Mouse (Mus musculus) stomach, postnatal 0 days (tissue): ENCODE measurements around the gene Ap1g1. TPM values are rescaled to one million over a fixed set of nuclear protein-coding genes. Genes with fewer than 3 reads are reported as not detected.
A peak's percentile ranks its signal among the peaks of the same experiment; 100 is the strongest.

Experiments used
- ATAC-seq: fragments of 200-750 bp; cut with Nextera tagmentation; 2 replicates; pipeline ENCODE4 v1.8.0; 2017; ENCODE audit not compliant: low FRiP score, low TSS enrichment
- DNase-seq: peaks from one replicate; pipeline ENCODE4 v3.0.0-alpha.2; 2016; ENCODE audit warnings: low spot score
- H3K27ac ChIP-seq: fragments of 300-500 bp; sonication (generic); replicated peaks from 2 replicates; pipeline ENCODE4 v1.5.1; 2014; ENCODE audit warnings: mild to moderate bottlenecking, control low read depth
- H3K27me3 ChIP-seq: fragments of 300-500 bp; sonication (generic); 2 replicates; pipeline ENCODE4 v1.6.1; 2014; ENCODE audit warnings: low read length; ENCODE audit not compliant: control insufficient read depth, insufficient read depth
- H3K36me3 ChIP-seq: fragments of 300-500 bp; sonication (generic); 2 replicates; pipeline ENCODE4 v1.6.1; 2014; ENCODE audit warnings: low read length, mixed read lengths; ENCODE audit not compliant: control insufficient read depth, insufficient read depth
- H3K4me1 ChIP-seq: fragments of 300-500 bp; sonication (generic); replicated peaks from 2 replicates; pipeline ENCODE4 v1.6.1; 2014; ENCODE audit warnings: antibody characterized with exemption; ENCODE audit not compliant: control insufficient read depth, insufficient read depth
- H3K4me2 ChIP-seq: fragments of 300-500 bp; sonication (generic); replicated peaks from 2 replicates; pipeline ENCODE4 v1.6.1; 2014; ENCODE audit warnings: low read depth, mild to moderate bottlenecking, control low read depth, moderate library complexity
- H3K4me3 ChIP-seq: fragments of 300-500 bp; sonication (generic); 2 replicates; pipeline ENCODE4 v1.5.1; 2014; ENCODE audit warnings: low read depth, low read length, control low read depth
- H3K9ac ChIP-seq: fragments of 300-500 bp; sonication (generic); 2 replicates; pipeline ENCODE4 v1.6.1; 2014; ENCODE audit warnings: mild to moderate bottlenecking, low read length, control low read depth, mixed read lengths
- H3K9me3 ChIP-seq: fragments of 300-500 bp; sonication (generic); 2 replicates; pipeline ENCODE4 v1.6.1; 2016; ENCODE audit warnings: low read length; ENCODE audit not compliant: control insufficient read depth
- CTCF ChIP-seq: IDR thresholded peaks from 2 replicates; pipeline ENCODE4 v1.5.1; 2016; ENCODE audit warnings: antibody characterized with exemption, low read depth, mild to moderate bottlenecking, moderate library complexity
- EP300 ChIP-seq: optimal IDR thresholded peaks from 2 replicates; pipeline ENCODE3; 2016; ENCODE audit warnings: antibody characterized with exemption
- WGBS: fragments of 180-500 bp; shearing (Covaris S2); extraction: QIAGEN DNeasy Blood & Tissue Kit; methylation state at CpG from one replicate; pipeline ENCODE4 v1.1.7; 2014; 5-methylcytosine and 5-hydroxymethylcytosine counted together
- polyA plus RNA-seq: library from polyadenylated mRNA; unstranded; fragments of >200 nt; fragmentation: Nextera tagmentation; extraction: Ambion mirVana; gene quantifications from 2 replicates; pipeline ENCODE4 v1.2.1, GENCODE M21; 2015

Ap1g1 gene
- polyA plus RNA-seq, 1 experiment from 2014 or later: 20.2 TPM

GRCm38 (mm10) chr8:109807401-109808119 is 29.2 kb downstream of the Ap1g1 start:
- DNase-seq: no peak
- no peak overlapping the region for H3K4me2 ChIP-seq

GRCm38 (mm10) chr8:109808120-109808447 is 29.7 kb downstream of the Ap1g1 start:
- Histone ChIP-seq H3K4me1 (no peaks in the 10 kb centered on the region; the same call in 1 of the 2 replicates), H3K36me3 (0 out of 2 replicates have a peak, but pooled peaks cover 3% of the 10 kb centered on the region), H3K9me3 (no peaks in the 10 kb centered on the region), H3K4me2 (no peak overlapping the region), H3K4me3 (no peak overlapping the region), H3K27ac (no peak overlapping the region), H3K9ac (no peak overlapping the region), H3K27me3 (no peaks in the 10 kb centered on the region)
- TF ChIP-seq EP300 (no peak), CTCF (peak; percentile 51)
- DNase-seq (no peak), ATAC-seq (no peak)

More at GRCm38 (mm10) chr8:109807401-109808119, 29.2 kb downstream of the Ap1g1 start:
- Histone ChIP-seq H3K27me3 (no peaks in the 10 kb centered on the region), H3K9ac (no peak overlapping the region), H3K27ac (no peak overlapping the region), H3K4me3 (no peak overlapping the region), H3K9me3 (no peaks in the 10 kb centered on the region), H3K36me3 (0 out of 2 replicates have a peak, but pooled peaks cover 6% of the 10 kb centered on the region), H3K4me1 (no peaks in the 10 kb centered on the region; the same call in 1 of the 2 replicates)
- 77% methylated on average over 7 of the region's 7 CpGs for WGBS
- ATAC-seq: no peak
- no peak for TF ChIP-seq CTCF
- no peak for TF ChIP-seq EP300

GRCm38 (mm10) chr8:109810434-109810833 is 32.1 kb downstream of the Ap1g1 start:
- ATAC-seq (no peak), DNase-seq (no peak)
- no peaks in the 10 kb centered on the region for H3K9me3 ChIP-seq
- no peak overlapping the region for H3K4me2 ChIP-seq
- H3K27ac ChIP-seq: no peak overlapping the region
- 61% methylated on average over 3 of the region's 3 CpGs for WGBS
- H3K27me3 ChIP-seq: no peaks in the 10 kb centered on the region
- no peaks in the 10 kb centered on the region for H3K36me3 ChIP-seq
- H3K4me3 ChIP-seq: no peak overlapping the region
- H3K9ac ChIP-seq: no peak overlapping the region
- no peaks in the 10 kb centered on the region; the same call in 1 of the 2 replicates for H3K4me1 ChIP-seq
- TF ChIP-seq CTCF (no peak), EP300 (no peak)

GRCm38 (mm10) chr8:109815268-109815667 is 36.9 kb downstream of the Ap1g1 start:
- Histone ChIP-seq H3K4me2 (no peak overlapping the region), H3K27me3 (no peaks in the 10 kb centered on the region), H3K36me3 (no peaks in the 10 kb centered on the region), H3K4me3 (no peak overlapping the region), H3K9me3 (no peaks in the 10 kb centered on the region), H3K4me1 (no peaks in the 10 kb centered on the region; the same call in 1 of the 2 replicates), H3K9ac (no peak overlapping the region), H3K27ac (no peak overlapping the region)
- TF ChIP-seq EP300: no peak
- TF ChIP-seq CTCF: no peak
- ATAC-seq (no peak), DNase-seq (no peak)
- 88% methylated on average over 2 of the region's 2 CpGs for WGBS

- Histone ChIP-seq H3K27ac (peak overlapping the region; percentile 13; the same call in 1 of the 2 replicates), H3K4me2 (no peak overlapping the region), H3K9ac (no peak overlapping the region), H3K4me1 (no peaks in the 10 kb centered on the region; the same call in 1 of the 2 replicates), H3K36me3 (no peaks in the 10 kb centered on the region), H3K27me3 (no peaks in the 10 kb centered on the region), H3K9me3 (no peaks in the 10 kb centered on the region), H3K4me3 (no peak overlapping the region)
- 27% methylated on average over 1 of the region's 1 CpGs for WGBS
- ATAC-seq: no peak
- TF ChIP-seq CTCF (no peak), EP300 (no peak)
- no peak for DNase-seq
Observed at GRCm38 (mm10) chr8:109817933-109818332, 39.6 kb downstream of the Ap1g1 start.

- WGBS: 87% methylated on average over 2 of the region's 2 CpGs
- DNase-seq (no peak), ATAC-seq (no peak)
- no peak overlapping the region for H3K4me3 ChIP-seq
- H3K9me3 ChIP-seq: no peaks in the 10 kb centered on the region
- no peak overlapping the region for H3K9ac ChIP-seq
- H3K27me3 ChIP-seq: no peaks in the 10 kb centered on the region
- H3K4me2 ChIP-seq: no peak overlapping the region
- no peaks in the 10 kb centered on the region for H3K36me3 ChIP-seq
- H3K4me1 ChIP-seq: no peaks in the 10 kb centered on the region; the same call in 1 of the 2 replicates
- no peak overlapping the region for H3K27ac ChIP-seq
- no peak for TF ChIP-seq CTCF
- no peak for TF ChIP-seq EP300
Observed at GRCm38 (mm10) chr8:109823561-109823960, 45.2 kb downstream of the Ap1g1 start.
